ENCODE assay signal across 29 mouse cellular contexts in the genomic region with DNA sequence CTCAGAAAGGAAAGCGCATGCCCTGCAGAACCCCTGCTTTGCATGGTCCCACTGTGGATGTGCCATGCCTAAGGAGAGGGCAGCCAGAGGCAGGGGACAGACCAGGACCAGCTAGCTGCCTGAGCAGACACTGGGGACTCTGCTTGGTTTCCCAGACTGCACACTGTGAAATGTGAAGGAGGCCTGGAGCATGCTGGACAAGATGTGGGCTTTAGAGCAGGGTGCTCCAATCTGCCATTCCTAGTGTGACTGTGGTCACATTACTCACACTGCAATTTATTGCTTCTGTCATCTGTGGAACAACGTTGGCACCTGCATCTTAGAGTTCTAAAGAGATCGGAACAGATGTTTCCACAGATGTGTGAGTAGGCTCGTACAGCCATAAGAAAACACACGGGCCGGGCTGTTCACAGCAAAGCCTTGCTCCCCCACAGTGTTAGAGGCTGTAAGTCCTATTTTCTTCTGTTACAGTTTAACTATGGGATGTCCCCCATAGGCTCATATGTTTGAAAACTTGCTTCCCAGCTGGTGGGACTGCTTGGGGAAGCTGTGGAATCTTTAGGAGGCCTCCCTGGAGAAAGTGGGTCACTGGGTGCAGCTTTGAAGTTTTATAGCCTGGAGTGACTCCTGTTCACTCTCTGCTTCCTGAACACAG.
DNase-seq lines count a peak whose midpoint lies in the region; ATAC-seq and TF ChIP-seq lines count a peak whose summit lies in the region.
"Had no signal": no experiment of that assay in that cellular context is flagged by ENCODE, and none has a peak within 500 bp of the region (broad histone marks: within the 10 kb centered on the region; RNA-seq: fewer than 3 reads in every experiment).

No protein-coding gene starts in this region.

- no peak for TF ChIP-seq CTCF in brain, embryonic 14.5 days (IDR thresholded peaks at IDR 0.05; ENCODE audit: borderline replicate concordance, extremely low read depth, insufficient read depth, insufficient read length)

- H3K4me1 ChIP-seq in neural tube, embryonic 13.5 days (replicated peaks) = peaks cover 8% of the 10 kb centered on the region; the same call in 1 of the 2 replicates
- peaks cover 2% of the 10 kb centered on the region for H3K4me1 ChIP-seq in limb, embryonic 10.5 days
- H3K4me1 ChIP-seq: liver, embryonic 15.5 days had no signal

- no peak overlapping the region for H3K4me2 ChIP-seq in neural tube, embryonic 13.5 days
- H3K4me2 ChIP-seq: embryonic facial prominence, embryonic 12.5 days; limb, embryonic 12.5 days; liver, embryonic 15.5 days; lung, embryonic 14.5 days; neural tube, embryonic 12.5 days had no signal

- H3K36me3 ChIP-seq in neural tube, embryonic 13.5 days = no peaks in the 10 kb centered on the region
- H3K36me3 ChIP-seq in limb, embryonic 10.5 days = no peaks in the 10 kb centered on the region
- H3K36me3 ChIP-seq: embryonic facial prominence, embryonic 12.5 days; heart, embryonic 10.5 days; hindbrain, embryonic 10.5 days; limb, embryonic 12.5 days; liver, embryonic 15.5 days; midbrain, embryonic 10.5 days; neural tube, embryonic 12.5 days had no signal

- H3K27ac ChIP-seq in neural tube, embryonic 13.5 days (replicated peaks) = peak overlapping the region; percentile 39; the same call in 1 of the 2 replicates
- no peak overlapping the region for H3K27ac ChIP-seq in limb, embryonic 10.5 days
- H3K27ac ChIP-seq: embryonic facial prominence, embryonic 12.5 days; heart, embryonic 10.5 days; hindbrain, embryonic 10.5 days; limb, embryonic 12.5 days; liver, embryonic 15.5 days; neural tube, embryonic 12.5 days had no signal

- no peak overlapping the region for H3K9ac ChIP-seq in neural tube, embryonic 13.5 days
- H3K9ac ChIP-seq: embryonic facial prominence, embryonic 12.5 days; limb, embryonic 12.5 days; liver, embryonic 15.5 days; lung, embryonic 14.5 days; neural tube, embryonic 12.5 days had no signal

- H3K27me3 ChIP-seq in neural tube, embryonic 13.5 days = no peaks in the 10 kb centered on the region
- H3K27me3 ChIP-seq in limb, embryonic 10.5 days (ENCODE audit: low read depth, poor library complexity, severe bottlenecking) = no peaks in the 10 kb centered on the region
- H3K27me3 ChIP-seq: embryonic facial prominence, embryonic 12.5 days; limb, embryonic 12.5 days; liver, embryonic 15.5 days; neural tube, embryonic 12.5 days had no signal

- no peak for TF ChIP-seq POLR2A in brain, embryonic 14.5 days (IDR thresholded peaks at IDR 0.05; ENCODE audit: borderline replicate concordance, extremely low read depth, insufficient read depth, insufficient read length, poor library complexity, severe bottlenecking)

- ATAC-seq in frontal cortex, adult (ENCODE audit: low TSS enrichment) = peak; percentile 68; the same call in 1 of the 2 replicates
- no peak for ATAC-seq in neural tube, embryonic 13.5 days (ENCODE audit: low read depth)
- ATAC-seq: activated CD4-positive, CD25-positive, alpha-beta regulatory T cell, adult 4 months; forebrain, embryonic 16.5 days; intestine, postnatal 0 days; midbrain, embryonic 16.5 days had no signal

- WGBS in neural tube, embryonic 13.5 days = 70% methylated on average over 6 of the region's 6 CpGs
- WGBS in limb, embryonic 10.5 days = 73% methylated on average over 6 of the region's 6 CpGs

- H3K4me3 ChIP-seq in neural tube, embryonic 13.5 days = no peak overlapping the region
- no peak overlapping the region for H3K4me3 ChIP-seq in limb, embryonic 10.5 days
- H3K4me3 ChIP-seq: embryonic facial prominence, embryonic 12.5 days; heart, embryonic 10.5 days; hindbrain, embryonic 10.5 days; limb, embryonic 12.5 days; liver, embryonic 15.5 days; midbrain, embryonic 10.5 days; neural tube, embryonic 12.5 days had no signal

- no peak for DNase-seq in frontal cortex, postnatal 14 days (ENCODE audit: low spot score in 2 of 2)
- no peak for DNase-seq in neural tube, embryonic 10.5 days (ENCODE audit: extremely low spot score, low spot score)
- DNase-seq in brain, embryonic 14.5 days (ENCODE audit: low read depth) = peak; percentile 19
- DNase-seq in urinary bladder, postnatal 4 days (ENCODE audit: low spot score in 2 of 2) = no peak
- no peak for DNase-seq in layer of hippocampus, adult 9-11 months
- no peak for DNase-seq in limb, embryonic 10.5 days (ENCODE audit: low spot score)
- DNase-seq: adrenal gland, adult 2 months; cerebellum, adult 11 months; cerebellum, adult 9-10 months; cerebellum, postnatal 36 days; gastrocnemius, postnatal 14 days; kidney, adult 9 months; kidney, postnatal 10 days; lung, embryonic 14.5 days; lung, postnatal 14 days; thymus, postnatal 14 days had no signal

- no peaks in the 10 kb centered on the region for H3K9me3 ChIP-seq in neural tube, embryonic 13.5 days
- no peaks in the 10 kb centered on the region for H3K9me3 ChIP-seq in limb, embryonic 10.5 days (replicated peaks)
- H3K9me3 ChIP-seq: embryonic facial prominence, embryonic 12.5 days; heart, embryonic 10.5 days; hindbrain, embryonic 10.5 days; limb, embryonic 12.5 days; liver, embryonic 15.5 days; midbrain, embryonic 10.5 days; neural tube, embryonic 12.5 days had no signal
